Mouse (Mus musculus): Measurements from ENCODE around the gene Bod1.

GRCm38 (mm10) chr11:31640187-31640586 is 31.5 kb downstream of the Bod1 start:
- TF ChIP-seq CTCF (IDR thresholded peaks at IDR 0.05; ENCODE audit: extremely low read depth, insufficient read depth, low read length) (no peak), POLR2A (IDR thresholded peaks at IDR 0.05; ENCODE audit: extremely low read depth, insufficient read depth, low read length) (no peak)
